Mouse (Mus musculus) erythroblast, embryonic 14.5 days (primary cell): ENCODE data around the gene Sh3kbp1.

Source experiments
- GATA1 ChIP-seq: IDR thresholded peaks from 2 replicates; pipeline ENCODE4 v1.6.1; 2012; ENCODE audit warnings: low read length, inconsistent platforms, mixed read lengths
- TAL1 ChIP-seq: IDR thresholded peaks from 3 replicates; pipeline ENCODE4 v1.6.1; 2012; ENCODE audit warnings: low read length, inconsistent platforms, mixed read lengths

- no peak for TF ChIP-seq TAL1
- no peak for TF ChIP-seq GATA1
Measured at GRCm38 (mm10) chrX:159672466-159672865, 45.4 kb downstream of the Sh3kbp1 start.
